Mouse (Mus musculus) MEL (cell line): ENCODE results near the gene Lmntd1. TPM values are rescaled to one million over a fixed set of nuclear protein-coding genes. Genes with fewer than 3 reads are reported as not detected.

ENCODE experiments used
- DNase-seq: peaks from one replicate; pipeline ENCODE4 v3.0.0; 2011; ENCODE audit warnings: low read depth, low spot score
- H3K27ac ChIP-seq: 2 replicates; pipeline ENCODE4 v1.5.1; 2012; ENCODE audit warnings: low read depth, mild to moderate bottlenecking, control low read depth, low read length, moderate library complexity; ENCODE audit not compliant: control insufficient read depth
- H3K27me3 ChIP-seq, 2 experiments: fragments of 150-350 bp in 1 of 2; sonication (generic) in 1 of 2; 2 replicates each; pipeline ENCODE4 v1.6.1; 2012; ENCODE audit warnings: low read length in 2 of 2, mild to moderate bottlenecking in 2 of 2, improper control_type of control experiment in 1 of 2, moderate library complexity in 1 of 2; ENCODE audit not compliant: insufficient read depth in 2 of 2, control insufficient read depth in 1 of 2
- H3K36me3 ChIP-seq, 2 experiments: 2 replicates each; pipeline ENCODE4 v1.6.1; 2012 to 2014; ENCODE audit warnings: low read length in 2 of 2, improper control_type of control experiment in 1 of 2, inconsistent platforms in 1 of 2, mild to moderate bottlenecking in 1 of 2; ENCODE audit not compliant: insufficient read depth in 2 of 2, control insufficient read depth in 1 of 2
- H3K4me1 ChIP-seq, 2 experiments: fragments of 150-350 bp in 1 of 2; sonication (generic) in 1 of 2; 2 replicates each; pipeline ENCODE4 v1.6.1; 2012; ENCODE audit warnings: low read length in 2 of 2, improper control_type of control experiment in 1 of 2, mild to moderate bottlenecking in 1 of 2; ENCODE audit not compliant: insufficient read depth in 2 of 2, control insufficient read depth in 1 of 2
- H3K4me3 ChIP-seq, 2 experiments: fragments of 150-350 bp in 1 of 2; sonication (generic) in 1 of 2; 2 replicates each; pipeline ENCODE4 v1.5.1; 2012; ENCODE audit warnings: low read depth in 2 of 2, low read length in 2 of 2, mild to moderate bottlenecking in 2 of 2, moderate library complexity in 2 of 2, control low read depth in 1 of 2, improper control_type of control experiment in 1 of 2; ENCODE audit not compliant: control insufficient read depth in 1 of 2, insufficient read depth in 1 of 2
- H3K79me2 ChIP-seq: 2 replicates; pipeline ENCODE4 v1.6.1; 2012; ENCODE audit warnings: mild to moderate bottlenecking, low read length, moderate library complexity; ENCODE audit not compliant: control insufficient read depth, poor library complexity, insufficient read depth
- H3K9ac ChIP-seq: 2 replicates; pipeline ENCODE4 v1.6.1; 2012; ENCODE audit warnings: low read depth, mild to moderate bottlenecking, control low read depth, low read length, moderate library complexity; ENCODE audit not compliant: control insufficient read depth, poor library complexity, severe bottlenecking
- H3K9me3 ChIP-seq: fragments of 150-350 bp; sonication (generic); replicated peaks from 2 replicates; pipeline ENCODE4 v1.6.1; 2012; ENCODE audit warnings: mild to moderate bottlenecking, low read length, improper control_type of control experiment, moderate library complexity; ENCODE audit not compliant: insufficient read depth
- BHLHE40 ChIP-seq: IDR thresholded peaks from 2 replicates; pipeline ENCODE4 v1.6.1; 2012; ENCODE audit warnings: low read depth, mild to moderate bottlenecking, inconsistent platforms, low read length, improper control_type of control experiment, borderline replicate concordance
- CHD1 ChIP-seq: IDR thresholded peaks from 2 replicates; pipeline ENCODE4 v1.6.1; 2012; ENCODE audit warnings: low read depth, mild to moderate bottlenecking, inconsistent platforms, low read length, improper control_type of control experiment
- EP300 ChIP-seq, 2 experiments: IDR thresholded peaks; 2 replicates each; pipeline ENCODE4 v1.6.1; 2011; ENCODE audit warnings: improper control_type of control experiment in 2 of 2, low read length in 2 of 2, low read depth in 1 of 2, mild to moderate bottlenecking in 1 of 2
- GABPA ChIP-seq: IDR thresholded peaks from 2 replicates; pipeline ENCODE4 v1.6.1; 2012; ENCODE audit warnings: low read depth, mild to moderate bottlenecking, inconsistent platforms, low read length, improper control_type of control experiment, moderate library complexity
- GATA1 ChIP-seq: IDR thresholded peaks from 2 replicates; pipeline ENCODE4 v1.6.1; 2011; ENCODE audit warnings: low read depth, low read length, improper control_type of control experiment
- HCFC1 ChIP-seq: IDR thresholded peaks from 2 replicates; pipeline ENCODE4 v1.6.1; 2012; ENCODE audit warnings: low read depth, mild to moderate bottlenecking, inconsistent platforms, low read length, improper control_type of control experiment, moderate library complexity
- JUND ChIP-seq: IDR thresholded peaks from 2 replicates; pipeline ENCODE4 v1.6.1; 2011; ENCODE audit warnings: low read depth, mild to moderate bottlenecking, improper control_type of control experiment, low read length
- KAT2A ChIP-seq: conservative IDR thresholded peaks from 2 replicates; pipeline ENCODE4 v1.6.1; 2012; ENCODE audit warnings: low read depth, low read length, improper control_type of control experiment, inconsistent platforms
- MAFK ChIP-seq: IDR thresholded peaks from 2 replicates; pipeline ENCODE4 v1.6.1; 2011; ENCODE audit warnings: low read depth, mild to moderate bottlenecking, low read length, improper control_type of control experiment, borderline replicate concordance
- MAZ ChIP-seq: IDR thresholded peaks from 2 replicates; pipeline ENCODE4 v1.6.1; 2012; ENCODE audit warnings: low read depth, mild to moderate bottlenecking, inconsistent platforms, low read length, improper control_type of control experiment
- MEF2A ChIP-seq: IDR thresholded peaks from 2 replicates; pipeline ENCODE4 v1.6.1; 2014; ENCODE audit warnings: low read depth, mild to moderate bottlenecking, inconsistent platforms, low read length, improper control_type of control experiment; ENCODE audit not compliant: poor library complexity, insufficient replicate concordance, severe bottlenecking; ENCODE audit errors: extremely low read depth
- MXI1 ChIP-seq: IDR thresholded peaks from 2 replicates; pipeline ENCODE4 v1.6.1; 2011; ENCODE audit warnings: mild to moderate bottlenecking, low read depth, low read length, improper control_type of control experiment
- MYB ChIP-seq: IDR thresholded peaks from 2 replicates; pipeline ENCODE4 v1.6.1; 2011; ENCODE audit warnings: mild to moderate bottlenecking, low read depth, low read length, improper control_type of control experiment
- MYC ChIP-seq: IDR thresholded peaks from 2 replicates; pipeline ENCODE4 v1.6.1; 2011; ENCODE audit warnings: low read depth, mild to moderate bottlenecking, low read length, improper control_type of control experiment, moderate library complexity
- NELFE ChIP-seq: IDR thresholded peaks from 2 replicates; pipeline ENCODE4 v1.6.1; 2011; ENCODE audit warnings: low read depth, low read length, improper control_type of control experiment
- NRF1 ChIP-seq: IDR thresholded peaks from 2 replicates; pipeline ENCODE4 v1.6.1; 2014; ENCODE audit warnings: low read depth, mild to moderate bottlenecking, inconsistent platforms, low read length, improper control_type of control experiment, moderate library complexity; ENCODE audit not compliant: poor library complexity, insufficient read depth, severe bottlenecking
- POLR2A ChIP-seq, 2 experiments: IDR thresholded peaks; 2 replicates each; pipeline ENCODE4 v1.6.1; 2011 to 2012; ENCODE audit warnings: low read length in 2 of 2, mild to moderate bottlenecking in 2 of 2, control low read depth in 1 of 2, improper control_type of control experiment in 1 of 2, low read depth in 1 of 2, moderate library complexity in 1 of 2; ENCODE audit not compliant: control insufficient read depth in 1 of 2, insufficient read depth in 1 of 2, poor library complexity in 1 of 2
- POLR2AphosphoS2 ChIP-seq: IDR thresholded peaks from 2 replicates; pipeline ENCODE4 v1.6.1; 2011; ENCODE audit warnings: low read length, improper control_type of control experiment
- POLR2AphosphoS5 ChIP-seq: IDR thresholded peaks from 2 replicates; pipeline ENCODE4 v1.6.1; 2012; ENCODE audit warnings: low read depth, borderline replicate concordance, mild to moderate bottlenecking, inconsistent platforms, low read length, moderate library complexity, mixed read lengths
- RAD21 ChIP-seq: IDR thresholded peaks from 2 replicates; pipeline ENCODE4 v1.6.1; 2011; ENCODE audit warnings: mild to moderate bottlenecking, low read depth, low read length, improper control_type of control experiment
- SIN3A ChIP-seq: IDR thresholded peaks from 2 replicates; pipeline ENCODE4 v1.6.1; 2012; ENCODE audit warnings: low read length, improper control_type of control experiment, inconsistent platforms
- TAL1 ChIP-seq: IDR thresholded peaks from 2 replicates; pipeline ENCODE4 v1.6.1; 2012; ENCODE audit warnings: mild to moderate bottlenecking, inconsistent platforms, low read length, moderate library complexity, mixed read lengths
- TBP ChIP-seq: IDR thresholded peaks from 2 replicates; pipeline ENCODE4 v1.8.0; 2011; ENCODE audit warnings: low read depth, low read length, improper control_type of control experiment
- TCF12 ChIP-seq: IDR thresholded peaks from 2 replicates; pipeline ENCODE4 v1.6.1; 2014; ENCODE audit warnings: low read depth, mild to moderate bottlenecking, inconsistent platforms, low read length, improper control_type of control experiment, moderate library complexity
- UBTF ChIP-seq: IDR thresholded peaks from 2 replicates; pipeline ENCODE4 v1.6.1; 2012; ENCODE audit warnings: low read depth, mild to moderate bottlenecking, inconsistent platforms, low read length, improper control_type of control experiment, moderate library complexity, borderline replicate concordance; ENCODE audit not compliant: insufficient read depth
- USF1 ChIP-seq: IDR thresholded peaks from 2 replicates; pipeline ENCODE4 v1.6.1; 2014; ENCODE audit warnings: low read depth, mild to moderate bottlenecking, inconsistent platforms, low read length, improper control_type of control experiment, moderate library complexity
- USF2 ChIP-seq, 2 experiments: IDR thresholded peaks; 2 replicates each; pipeline ENCODE4 v1.6.1; 2011 to 2012; ENCODE audit warnings: improper control_type of control experiment in 2 of 2, low read length in 2 of 2, borderline replicate concordance in 1 of 2, inconsistent platforms in 1 of 2, low read depth in 1 of 2, mild to moderate bottlenecking in 1 of 2; ENCODE audit not compliant: insufficient read depth in 1 of 2
- ZKSCAN1 ChIP-seq: IDR thresholded peaks from 2 replicates; pipeline ENCODE4 v1.6.1; 2012; ENCODE audit warnings: low read depth, mild to moderate bottlenecking, inconsistent platforms, low read length, improper control_type of control experiment, moderate library complexity
- ZNF384 ChIP-seq: IDR thresholded peaks from 2 replicates; pipeline ENCODE4 v1.6.1; 2012; ENCODE audit warnings: low read depth, mild to moderate bottlenecking, inconsistent platforms, low read length, improper control_type of control experiment
- polyA plus RNA-seq, 2 experiments: library from polyadenylated mRNA; stranded (reverse) in 1 of 2; unstranded in 1 of 2; fragments of >175 nt in 1 of 2; fragments of >200 nt in 1 of 2; gene quantifications; 2 replicates each; pipeline versions ENCODE4 v1.2.1 to v1.2.4; 2012; ENCODE audit warnings: low replicate concordance in 2 of 2, low read depth in 1 of 2; ENCODE audit not compliant: insufficient read length in 2 of 2, insufficient read depth in 1 of 2, missing spikeins in 1 of 2
- total RNA-seq: library from RNA; depleted of rRNA; stranded (reverse); fragments of 300-350 nt; gene quantifications from 2 replicates; pipeline ENCODE4 v1.2.3, GENCODE M21; 2012

Lmntd1 gene
- total and polyA plus RNA-seq, 3 experiments: not detected

DNA sequence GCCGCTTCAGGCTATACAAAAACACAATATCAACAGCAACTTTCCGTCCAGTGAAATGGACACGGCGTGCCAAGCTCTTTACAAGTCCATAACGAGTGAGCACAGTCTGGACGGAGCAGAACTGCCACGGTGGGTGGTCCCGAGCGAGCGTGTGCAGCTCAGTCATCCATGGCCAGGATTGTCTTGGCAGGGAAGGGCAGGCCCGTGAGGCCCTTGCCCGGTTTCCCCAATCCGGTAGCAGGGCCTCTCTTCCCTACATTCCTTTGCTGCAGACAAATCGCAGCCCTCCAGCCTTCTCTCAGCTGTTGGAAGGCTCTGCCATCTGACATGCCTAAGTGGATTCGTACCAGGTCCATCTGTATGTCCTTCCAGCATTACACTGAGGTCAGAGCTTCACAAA, 132.2 kb downstream of the Lmntd1 start:
- Histone ChIP-seq H3K4me1 (no peaks in the 10 kb centered on the region), H3K9ac (no peak overlapping the region)

GRCm38 (mm10) chr6:145478821-145479271, 135.3 kb downstream of the Lmntd1 start:
- Histone ChIP-seq H3K27me3 (no peaks in the 10 kb centered on the region), H3K9me3 (no peaks in the 10 kb centered on the region), H3K27ac (no peak overlapping the region), H3K4me1 (no peaks in the 10 kb centered on the region), H3K4me3 (no peak overlapping the region), H3K36me3 (no peaks in the 10 kb centered on the region), H3K9ac (no peak overlapping the region), H3K79me2 (no peaks in the 10 kb centered on the region)
- no peak for DNase-seq
- no peak for TF ChIP-seq MYB
- TF ChIP-seq POLR2A (IDR thresholded peaks at IDR 0.05; ENCODE audit: control insufficient read depth in 1 of 2, insufficient read depth in 1 of 2, low read depth in 1 of 2, low read length in 2 of 2, poor library complexity in 1 of 2): no peak
- TF ChIP-seq TAL1: no peak
- TF ChIP-seq NRF1: no peak
- TF ChIP-seq CHD1: no peak
- TF ChIP-seq POLR2AphosphoS5: no peak
- TF ChIP-seq USF1: no peak
- no peak for TF ChIP-seq EP300 (IDR thresholded peaks at IDR 0.05; ENCODE audit: low read depth in 1 of 2, low read length in 2 of 2)
- TF ChIP-seq USF2 (IDR thresholded peaks at IDR 0.05; ENCODE audit: borderline replicate concordance in 1 of 2, insufficient read depth in 1 of 2, low read depth in 1 of 2, low read length in 2 of 2): no peak
- TF ChIP-seq SIN3A: no peak
- TF ChIP-seq RAD21: no peak
- no peak for TF ChIP-seq MYC
- no peak for TF ChIP-seq TCF12
- no peak for TF ChIP-seq HCFC1
- no peak for TF ChIP-seq TBP
- no peak for TF ChIP-seq MAFK
- no peak for TF ChIP-seq NELFE
- TF ChIP-seq POLR2AphosphoS2: no peak
- TF ChIP-seq KAT2A: no peak

More for the DNA sequence above, 132.2 kb downstream of the Lmntd1 start:
- no peak overlapping the region for H3K4me3 ChIP-seq
- no peak for TF ChIP-seq JUND
- no peak for TF ChIP-seq MYC
- no peak for TF ChIP-seq TAL1
- TF ChIP-seq GATA1: no peak
- TF ChIP-seq MAFK: no peak
- no peak for TF ChIP-seq USF1
- no peak for TF ChIP-seq USF2 (IDR thresholded peaks at IDR 0.05; ENCODE audit: borderline replicate concordance in 1 of 2, insufficient read depth in 1 of 2, low read depth in 1 of 2, low read length in 2 of 2)
- no peak for TF ChIP-seq ZNF384
- no peak for TF ChIP-seq MXI1
- no peak for TF ChIP-seq CHD1
- no peak for TF ChIP-seq MAZ
- TF ChIP-seq MEF2A: no peak
- TF ChIP-seq GABPA: no peak
- TF ChIP-seq SIN3A: no peak
- TF ChIP-seq NELFE: no peak
- no peak for TF ChIP-seq BHLHE40
- no peak for TF ChIP-seq ZKSCAN1
- no peak for TF ChIP-seq EP300 (IDR thresholded peaks at IDR 0.05; ENCODE audit: low read depth in 1 of 2, low read length in 2 of 2)
- no peak for TF ChIP-seq UBTF
- H3K27me3 ChIP-seq: no peaks in the 10 kb centered on the region
- H3K9me3 ChIP-seq: no peaks in the 10 kb centered on the region
- no peak for DNase-seq
- H3K36me3 ChIP-seq: no peaks in the 10 kb centered on the region
- H3K79me2 ChIP-seq: no peaks in the 10 kb centered on the region
- H3K27ac ChIP-seq: no peak overlapping the region
